Mouse (Mus musculus): Measurements from ENCODE around the gene Fbxl17.

DNA sequence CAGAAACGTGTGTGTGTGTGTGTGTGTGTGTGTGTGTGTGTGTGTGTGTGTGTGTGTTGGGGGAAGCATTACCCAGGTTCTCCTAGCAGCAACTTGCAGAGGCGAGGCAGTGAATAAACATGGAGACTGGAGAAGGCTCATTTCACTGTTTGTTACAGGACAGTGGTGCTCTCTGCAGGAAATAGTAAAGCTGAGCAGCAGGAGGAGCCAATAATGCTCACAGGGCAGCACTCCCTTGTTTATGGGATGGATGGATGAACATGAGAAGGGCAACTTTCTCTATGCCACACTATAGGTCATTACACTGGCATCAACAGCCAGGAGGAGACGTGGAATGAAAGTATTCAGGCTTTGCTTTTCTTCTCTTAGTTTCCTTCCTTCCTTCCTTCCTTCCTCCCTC is 264.0 kb downstream of the Fbxl17 start:
- TF ChIP-seq CTCF (IDR thresholded peaks at IDR 0.05) (no peak), EP300 (IDR thresholded peaks at IDR 0.05; ENCODE audit: insufficient read depth, low read depth, low read length) (no peak)
